Mouse (Mus musculus) ovary, postnatal 14 days (tissue): Measurements from ENCODE around the gene Nrros.

Experiments used
- DNase-seq: peaks from one replicate; pipeline ENCODE4 v3.0.0; 2022; ENCODE audit warnings: low spot score

The Nrros gene

GRCm38 (mm10) chr16:32160742-32161323 lies 4.6 kb downstream of the Nrros start:
- no peak for DNase-seq

DNA sequence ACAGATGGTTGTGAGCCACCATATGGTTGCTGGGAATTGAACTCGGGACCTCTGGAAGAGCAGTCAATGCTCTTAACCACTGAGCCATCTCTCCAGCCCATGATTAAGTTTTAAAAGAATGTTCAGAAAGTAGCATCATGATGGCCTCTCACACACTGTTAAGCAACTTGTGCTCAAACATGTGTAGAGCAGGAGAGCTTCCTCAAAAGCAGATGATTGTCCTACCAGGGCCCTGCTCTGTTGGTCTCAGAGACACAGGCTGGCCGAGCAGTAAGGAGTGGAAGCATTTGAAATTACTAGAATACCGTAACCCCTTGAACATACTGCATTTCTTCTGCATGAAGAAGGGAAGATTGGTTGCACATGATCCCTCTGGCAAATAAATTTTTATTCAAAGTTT lies 6.4 kb downstream of the Nrros start:
- no peak for DNase-seq

- no peak for DNase-seq
These were observed 8.0 kb downstream of the Nrros start for GRCm38 (mm10) chr16:32157369-32157768.

- DNase-seq: no peak
These were observed 8.7 kb downstream of the Nrros start for GRCm38 (mm10) chr16:32156719-32157118.

- DNase-seq: no peak
These were observed 11.0 kb downstream of the Nrros start for GRCm38 (mm10) chr16:32154437-32154836.

- no peak for DNase-seq
These were observed 11.4 kb downstream of the Nrros start for GRCm38 (mm10) chr16:32153976-32154375.

- no peak for DNase-seq
These were observed 17.7 kb downstream of the Nrros start for GRCm38 (mm10) chr16:32147589-32148207.

GRCm38 (mm10) chr16:32144592-32144991 lies 20.8 kb downstream of the Nrros start:
- no peak for DNase-seq

GRCm38 (mm10) chr16:32143766-32144165 lies 21.6 kb downstream of the Nrros start:
- DNase-seq: no peak

DNA sequence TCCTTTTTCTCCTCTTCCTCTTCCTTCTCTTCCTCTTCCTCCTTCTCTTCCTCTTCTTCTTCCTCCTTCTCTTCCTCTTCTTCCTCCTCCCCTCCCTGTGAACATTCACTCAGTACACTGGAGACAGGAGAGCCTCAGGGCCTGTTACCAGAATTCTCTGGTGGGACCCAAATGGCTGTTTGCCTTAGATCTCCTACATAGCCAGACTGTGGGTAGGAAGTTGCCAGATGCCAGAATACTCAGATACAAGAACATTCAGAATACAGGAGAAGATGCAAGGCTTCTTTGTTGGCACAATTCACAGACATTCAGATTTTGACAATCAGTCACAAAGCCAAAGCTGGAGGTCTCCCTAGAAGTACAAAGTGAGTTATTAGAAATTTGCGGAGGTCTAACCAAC lies 26.4 kb downstream of the Nrros start:
- no peak for DNase-seq

GRCm38 (mm10) chr16:32135842-32136357 lies 29.5 kb downstream of the Nrros start:
- DNase-seq: no peak

DNA sequence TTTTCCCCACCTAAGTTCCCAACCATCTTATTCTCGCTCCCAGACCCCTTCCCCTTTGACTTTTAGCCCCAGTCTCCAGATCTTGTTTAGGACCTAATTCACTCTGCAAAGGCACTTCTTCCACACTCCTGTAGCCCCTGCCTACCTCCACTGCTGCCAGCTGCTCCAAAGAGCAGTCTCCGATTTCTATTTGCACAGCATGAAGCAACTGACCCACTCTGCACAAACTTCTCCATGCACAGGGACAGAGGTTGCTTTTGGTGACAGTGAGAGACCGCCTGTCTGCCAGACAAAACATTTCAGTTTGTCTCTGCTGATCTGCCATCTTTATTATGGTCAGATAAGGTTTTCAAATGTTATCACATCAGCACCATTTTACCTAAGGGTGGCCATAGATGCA lies 32.2 kb downstream of the Nrros start:
- DNase-seq: no peak

DNA sequence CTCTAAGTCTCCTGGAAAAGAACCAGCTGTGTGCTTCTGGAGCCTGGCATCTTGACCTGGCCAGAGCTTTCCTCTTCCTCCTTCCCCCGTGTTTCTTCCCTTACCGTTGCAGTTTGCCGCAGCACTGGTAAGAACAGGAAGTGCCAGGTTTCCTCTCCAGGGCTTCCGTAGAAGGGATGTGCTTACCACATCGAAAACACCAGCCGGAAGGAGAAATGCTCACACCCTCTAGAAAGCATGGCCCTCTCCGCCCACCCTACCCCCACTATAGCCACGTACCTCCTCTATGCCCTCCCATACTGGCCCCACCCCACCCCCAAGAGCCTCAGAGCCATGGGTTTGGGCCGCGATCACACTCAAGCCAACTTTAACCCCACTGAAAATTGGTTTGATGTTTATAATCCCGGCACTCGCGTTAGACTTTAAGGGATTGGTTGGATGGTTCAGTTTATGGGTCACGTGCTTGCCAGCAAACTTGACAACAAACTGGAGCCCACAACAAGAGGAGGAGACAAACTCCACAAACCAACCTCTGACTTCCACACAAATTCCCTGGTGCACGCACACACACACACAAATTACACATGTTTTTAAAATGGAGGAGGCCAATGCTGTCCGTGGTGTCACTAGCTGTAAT lies 35.1 kb downstream of the Nrros start:
- no peak for DNase-seq

- DNase-seq: no peak
These were observed 35.8 kb downstream of the Nrros start for GRCm38 (mm10) chr16:32129449-32130189.

- no peak for DNase-seq
These were observed 38.3 kb downstream of the Nrros start for GRCm38 (mm10) chr16:32127046-32127445.

- DNase-seq: no peak
These were observed 40.0 kb downstream of the Nrros start for GRCm38 (mm10) chr16:32125364-32125763.

DNA sequence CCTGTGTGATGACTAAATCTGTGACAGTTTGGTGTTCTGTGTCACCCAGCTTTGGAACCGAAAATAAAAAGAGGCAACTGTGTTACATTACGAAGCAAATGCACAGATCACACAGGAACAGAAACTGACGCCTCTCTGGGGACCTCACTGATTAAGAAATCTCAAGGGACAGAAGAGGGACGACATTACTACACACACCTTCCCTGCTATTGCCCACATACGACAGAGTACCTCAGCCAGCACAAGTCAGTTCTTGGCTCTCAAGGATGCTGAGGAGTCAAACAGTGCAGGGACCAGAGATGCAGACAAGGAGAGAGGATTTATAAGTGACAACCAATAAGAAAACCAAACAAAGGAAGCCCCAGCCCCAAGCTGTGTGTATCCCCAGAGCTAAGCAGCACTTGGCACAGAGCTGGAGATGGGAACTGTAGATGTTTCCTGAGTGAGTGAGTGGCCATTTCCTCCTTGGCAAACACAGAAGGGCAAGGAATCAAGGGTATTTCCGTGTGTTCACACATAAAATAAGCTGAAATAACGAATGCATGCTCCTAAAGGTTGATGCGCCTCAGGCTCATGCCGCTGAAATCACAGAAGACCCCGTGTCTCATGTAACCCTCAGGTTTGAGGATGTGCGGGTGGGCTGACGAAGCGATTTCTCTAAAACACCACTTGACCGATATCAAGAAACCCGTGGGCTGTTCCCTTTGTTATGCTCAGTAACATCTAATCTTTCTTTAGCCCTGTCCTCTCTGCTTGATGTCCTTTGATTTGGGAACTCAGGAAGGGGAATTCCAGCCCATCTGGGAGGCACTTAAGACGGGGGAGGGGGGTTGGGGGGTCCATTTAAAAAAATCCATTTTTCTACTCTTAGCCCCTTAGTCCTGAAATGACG lies 40.7 kb downstream of the Nrros start:
- DNase-seq: no peak

DNA sequence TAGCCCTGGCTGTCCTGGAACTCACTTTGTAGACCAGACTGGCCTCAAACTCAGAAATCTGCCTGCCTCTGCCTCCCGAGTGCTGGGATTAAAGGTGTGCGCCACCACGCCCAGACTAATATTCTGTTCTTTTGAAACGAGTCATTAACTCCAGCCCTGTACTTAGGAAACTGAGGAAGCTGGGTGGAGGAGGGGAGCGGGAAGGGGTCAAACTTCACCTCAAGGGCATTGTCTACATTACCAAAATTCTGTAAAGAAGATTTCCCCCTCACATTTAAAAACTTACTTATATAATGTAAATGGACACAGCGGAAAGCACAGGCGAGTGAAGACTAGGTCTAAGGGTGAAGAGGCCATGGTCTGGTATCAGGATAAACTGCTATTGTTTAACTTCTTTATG lies 41.4 kb downstream of the Nrros start:
- no peak for DNase-seq

DNA sequence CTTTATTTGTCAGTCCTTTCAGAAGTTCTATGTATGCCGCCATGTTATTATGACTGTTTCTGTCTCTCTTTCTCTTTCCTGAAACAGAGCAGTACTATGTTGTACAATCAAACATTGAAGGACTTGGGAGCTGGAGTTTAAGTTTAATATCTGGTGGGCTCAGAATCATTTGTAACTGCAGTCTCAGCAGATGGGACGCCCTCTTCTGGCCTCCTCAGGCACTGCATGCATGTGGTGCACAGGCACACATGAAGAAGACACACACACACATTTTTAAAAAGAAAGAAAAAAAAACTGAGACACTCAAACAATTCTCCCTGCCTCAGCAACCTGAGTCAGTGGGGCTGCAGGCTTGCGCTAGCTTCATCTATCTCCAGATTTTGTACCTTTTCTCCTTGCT lies 44.9 kb downstream of the Nrros start:
- no peak for DNase-seq

DNA sequence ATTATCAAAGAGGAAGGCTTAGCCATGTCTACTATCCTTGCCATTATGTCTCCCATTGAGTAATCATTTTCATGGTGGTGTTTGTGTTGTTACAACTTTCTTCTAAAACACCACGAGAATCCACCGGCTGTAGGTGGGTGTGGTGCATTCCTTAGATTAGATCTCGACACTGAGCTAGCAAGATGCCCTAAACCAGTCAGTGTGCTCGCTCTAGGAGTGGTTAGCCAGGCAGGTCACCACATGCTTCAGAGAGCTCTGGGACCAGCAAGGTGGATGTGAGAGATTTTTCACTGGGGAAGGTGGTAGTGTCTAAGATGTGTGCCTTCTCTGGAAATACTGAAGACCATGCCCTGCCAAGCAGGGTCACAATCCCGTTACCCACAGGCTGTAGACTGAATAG lies 49.2 kb downstream of the Nrros start:
- no peak for DNase-seq

DNA sequence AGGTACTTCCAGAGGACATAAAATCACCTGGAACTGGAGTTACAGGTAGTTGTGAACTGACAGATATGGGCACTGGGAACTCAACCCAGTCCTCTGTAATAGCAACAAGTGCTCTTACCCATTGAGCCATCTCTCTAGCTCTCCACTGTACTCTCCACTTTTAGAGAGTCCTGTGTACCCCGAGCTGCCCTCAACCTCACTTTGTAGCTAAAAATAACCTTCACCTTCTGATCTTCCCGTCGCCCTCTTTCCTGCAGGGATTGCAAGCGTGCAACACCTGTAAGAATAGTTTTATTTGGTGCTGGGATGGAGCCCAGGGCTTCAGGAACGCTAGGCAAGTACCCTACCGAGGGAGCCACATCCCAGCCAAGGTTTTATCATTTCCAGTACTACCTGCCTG lies 49.6 kb downstream of the Nrros start:
- DNase-seq: no peak
